Mouse (Mus musculus) hindbrain, embryonic 11.5 days (tissue): Measurements from ENCODE around the gene Ero1lb. TPM values are rescaled to one million over a fixed set of nuclear protein-coding genes. Genes with fewer than 3 reads are reported as not detected.
"Not testable (repeated sequence)": the region's sequence is repeated elsewhere in the genome, so short reads cannot be mapped to it uniquely, and the experiment has no call there.

Experiments used
- ATAC-seq: fragments of 200-750 bp; cut with Nextera tagmentation; 2 replicates; pipeline ENCODE4 v1.8.0; 2017; ENCODE audit warnings: mild to moderate bottlenecking, moderate TSS enrichment, moderate library complexity; ENCODE audit not compliant: low FRiP score
- DNase-seq: peaks from one replicate; pipeline ENCODE4 v3.0.0-alpha.2; 2015; ENCODE audit warnings: low spot score
- H3K27ac ChIP-seq: fragments of 300-500 bp; sonication (generic); 2 replicates; pipeline ENCODE4 v1.5.1; 2014; ENCODE audit warnings: mild to moderate bottlenecking, low read depth, low read length
- H3K27me3 ChIP-seq: fragments of 300-500 bp; sonication (generic); 2 replicates; pipeline ENCODE4 v1.6.1; 2014; ENCODE audit warnings: mild to moderate bottlenecking, low read length, moderate library complexity, mixed read lengths; ENCODE audit not compliant: control insufficient read depth, insufficient read depth
- H3K36me3 ChIP-seq: fragments of 300-500 bp; sonication (generic); 2 replicates; pipeline ENCODE4 v1.6.1; 2014; ENCODE audit warnings: mild to moderate bottlenecking, low read length, moderate library complexity, mixed read lengths; ENCODE audit not compliant: control insufficient read depth, insufficient read depth
- H3K4me1 ChIP-seq: fragments of 300-500 bp; sonication (generic); replicated peaks from 2 replicates; pipeline ENCODE4 v1.6.1; 2014; ENCODE audit warnings: low read length, mixed read lengths; ENCODE audit not compliant: control insufficient read depth, insufficient read depth
- H3K4me2 ChIP-seq: fragments of 300-500 bp; sonication (generic); replicated peaks from 2 replicates; pipeline ENCODE4 v1.6.1; 2014; ENCODE audit warnings: mild to moderate bottlenecking, low read depth, low read length
- H3K4me3 ChIP-seq: fragments of 300-500 bp; sonication (generic); 2 replicates; pipeline ENCODE4 v1.5.1; 2014; ENCODE audit warnings: low read depth, low read length
- H3K9ac ChIP-seq: fragments of 300-500 bp; sonication (generic); 2 replicates; pipeline ENCODE4 v1.6.1; 2014; ENCODE audit warnings: low read depth, low read length
- H3K9me3 ChIP-seq: fragments of 300-500 bp; sonication (generic); 2 replicates; pipeline ENCODE4 v1.6.1; 2016; ENCODE audit warnings: low read length; ENCODE audit not compliant: control insufficient read depth
- WGBS: fragments of 180-500 bp; shearing (Covaris S2); extraction: QIAGEN DNeasy Blood & Tissue Kit; methylation state at CpG from one replicate; pipeline ENCODE4 v1.1.7; 2014; 5-methylcytosine and 5-hydroxymethylcytosine counted together
- polyA plus RNA-seq: library from polyadenylated mRNA; unstranded; fragments of >200 nt; fragmentation: Nextera tagmentation; extraction: Ambion mirVana; gene quantifications from 2 replicates; pipeline ENCODE4 v1.2.1, GENCODE M21; 2014

Gene Ero1lb
- polyA plus RNA-seq, 1 experiment from 2014 or later = 13.9 TPM

GRCm38 (mm10) chr13:12614026-12614425 lies 48.4 kb downstream of the Ero1lb start:
- WGBS = 89% methylated on average over 4 of the region's 6 CpGs
- not testable (repeated sequence) for H3K27ac ChIP-seq, H3K4me3 ChIP-seq, H3K9me3 ChIP-seq, H3K4me2 ChIP-seq, DNase-seq, H3K36me3 ChIP-seq, H3K4me1 ChIP-seq, H3K27me3 ChIP-seq, H3K9ac ChIP-seq, ATAC-seq

- H3K9me3 ChIP-seq, DNase-seq, H3K27ac ChIP-seq, ATAC-seq, H3K4me2 ChIP-seq, H3K27me3 ChIP-seq, H3K4me3 ChIP-seq, H3K4me1 ChIP-seq, H3K9ac ChIP-seq, H3K36me3 ChIP-seq: not testable (repeated sequence)
- 95% methylated on average over 7 of the region's 7 CpGs for WGBS
Observed at GRCm38 (mm10) chr13:12614591-12614990, 48.9 kb downstream of the Ero1lb start.

GRCm38 (mm10) chr13:12615014-12615413 lies 49.3 kb downstream of the Ero1lb start:
- H3K36me3 ChIP-seq, ATAC-seq, H3K27ac ChIP-seq, H3K4me1 ChIP-seq, H3K4me2 ChIP-seq, H3K9me3 ChIP-seq, H3K9ac ChIP-seq, DNase-seq, H3K4me3 ChIP-seq, H3K27me3 ChIP-seq: not testable (repeated sequence)
- WGBS = 92% methylated on average over 10 of the region's 10 CpGs

GRCm38 (mm10) chr13:12616489-12616888 lies 50.8 kb downstream of the Ero1lb start:
- not testable (repeated sequence) for H3K4me1 ChIP-seq, H3K4me2 ChIP-seq, DNase-seq, ATAC-seq, H3K9me3 ChIP-seq, H3K27ac ChIP-seq, H3K9ac ChIP-seq, H3K4me3 ChIP-seq, H3K36me3 ChIP-seq, H3K27me3 ChIP-seq
- 98% methylated on average over 3 of the region's 3 CpGs for WGBS

GRCm38 (mm10) chr13:12619808-12620207 lies 54.1 kb downstream of the Ero1lb start:
- 94% methylated on average over 8 of the region's 8 CpGs for WGBS
- not testable (repeated sequence) for ATAC-seq, H3K4me1 ChIP-seq, H3K9me3 ChIP-seq, H3K4me3 ChIP-seq, DNase-seq, H3K9ac ChIP-seq, H3K27ac ChIP-seq, H3K4me2 ChIP-seq, H3K27me3 ChIP-seq, H3K36me3 ChIP-seq

- H3K4me3 ChIP-seq, H3K9ac ChIP-seq, ATAC-seq, H3K27ac ChIP-seq, DNase-seq, H3K27me3 ChIP-seq, H3K9me3 ChIP-seq, H3K4me1 ChIP-seq, H3K4me2 ChIP-seq, H3K36me3 ChIP-seq: not testable (repeated sequence)
- 92% methylated on average over 3 of the region's 3 CpGs for WGBS
Observed at GRCm38 (mm10) chr13:12626061-12626460, 60.4 kb downstream of the Ero1lb start.

GRCm38 (mm10) chr13:12627746-12628145 lies 62.1 kb downstream of the Ero1lb start:
- WGBS = 92% methylated on average over 8 of the region's 8 CpGs
- not testable (repeated sequence) for ATAC-seq, H3K9ac ChIP-seq, H3K27ac ChIP-seq, H3K4me2 ChIP-seq, DNase-seq, H3K4me1 ChIP-seq, H3K36me3 ChIP-seq, H3K4me3 ChIP-seq, H3K27me3 ChIP-seq, H3K9me3 ChIP-seq

- H3K27ac ChIP-seq, H3K36me3 ChIP-seq, H3K27me3 ChIP-seq, H3K9me3 ChIP-seq, DNase-seq, H3K9ac ChIP-seq, H3K4me3 ChIP-seq, H3K4me2 ChIP-seq, ATAC-seq, H3K4me1 ChIP-seq: not testable (repeated sequence)
- 86% methylated on average over 5 of the region's 5 CpGs for WGBS
Observed at GRCm38 (mm10) chr13:12628181-12628580, 62.5 kb downstream of the Ero1lb start.

- H3K9me3 ChIP-seq, H3K4me1 ChIP-seq, H3K36me3 ChIP-seq, DNase-seq, H3K27ac ChIP-seq, H3K27me3 ChIP-seq, H3K4me2 ChIP-seq, ATAC-seq, H3K9ac ChIP-seq, H3K4me3 ChIP-seq: not testable (repeated sequence)
- 96% methylated on average over 5 of the region's 5 CpGs for WGBS
Observed at GRCm38 (mm10) chr13:12630252-12630651, 64.6 kb downstream of the Ero1lb start.
